Mouse (Mus musculus) limb, embryonic 14.5 days (tissue): Measurements from ENCODE around the gene Elmo3. TPM values are rescaled to one million over a fixed set of nuclear protein-coding genes. Genes with fewer than 3 reads are reported as not detected.

Source experiments
- ATAC-seq: fragments of 200-750 bp; cut with Nextera tagmentation; 2 replicates; pipeline ENCODE4 v1.8.0; 2017; ENCODE audit warnings: low read depth, moderate number of reproducible peaks, moderate TSS enrichment; ENCODE audit not compliant: low FRiP score
- DNase-seq: peaks from one replicate; pipeline ENCODE4 v3.0.0-alpha.2; 2015; ENCODE audit warnings: low spot score
- H3K27ac ChIP-seq: fragments of 300-500 bp; sonication (generic); replicated peaks from 2 replicates; pipeline ENCODE4 v1.5.1; 2014; ENCODE audit warnings: low read depth, mild to moderate bottlenecking, low read length, moderate library complexity, mixed read lengths
- H3K27me3 ChIP-seq: fragments of 300-500 bp; sonication (generic); 2 replicates; pipeline ENCODE4 v1.6.1; 2014; ENCODE audit warnings: low read length, mixed read lengths; ENCODE audit not compliant: control insufficient read depth, insufficient read depth
- H3K36me3 ChIP-seq: fragments of 300-500 bp; sonication (generic); 2 replicates; pipeline ENCODE4 v1.6.1; 2014; ENCODE audit warnings: mild to moderate bottlenecking, low read length, moderate library complexity, mixed read lengths; ENCODE audit not compliant: control insufficient read depth, insufficient read depth
- H3K4me1 ChIP-seq: fragments of 300-500 bp; sonication (generic); 2 replicates; pipeline ENCODE4 v1.6.1; 2014; ENCODE audit warnings: antibody characterized with exemption, low read length, mixed read lengths; ENCODE audit not compliant: control insufficient read depth, insufficient read depth
- H3K4me2 ChIP-seq: fragments of 300-500 bp; sonication (generic); replicated peaks from 2 replicates; pipeline ENCODE4 v1.6.1; 2014; ENCODE audit warnings: low read depth, mild to moderate bottlenecking, low read length, moderate library complexity; ENCODE audit not compliant: severe bottlenecking
- H3K4me3 ChIP-seq: fragments of 300-500 bp; sonication (generic); replicated peaks from 2 replicates; pipeline ENCODE4 v1.5.1; 2014; ENCODE audit warnings: low read length
- H3K9ac ChIP-seq: fragments of 300-500 bp; sonication (generic); 2 replicates; pipeline ENCODE4 v1.6.1; 2014; ENCODE audit warnings: mild to moderate bottlenecking, low read depth, low read length, moderate library complexity; ENCODE audit not compliant: severe bottlenecking
- H3K9me3 ChIP-seq: fragments of 300-500 bp; sonication (generic); 2 replicates; pipeline ENCODE4 v1.6.1; 2016; ENCODE audit warnings: low read length; ENCODE audit not compliant: control insufficient read depth
- POLR2A ChIP-seq: fragments of 200-500 bp; IDR thresholded peaks from 2 replicates; pipeline ENCODE4 v1.8.0; 2012; ENCODE audit warnings: inconsistent platforms, mild to moderate bottlenecking, moderate library complexity, borderline replicate concordance; ENCODE audit not compliant: insufficient read depth, insufficient read length; ENCODE audit errors: extremely low read depth
- WGBS: fragments of 180-500 bp; shearing (Covaris S2); extraction: QIAGEN DNeasy Blood & Tissue Kit; methylation state at CpG from one replicate; pipeline ENCODE4 v1.1.7; 2014; 5-methylcytosine and 5-hydroxymethylcytosine counted together
- polyA plus RNA-seq, 2 experiments: library from polyadenylated mRNA; depleted of rRNA in 1 of 2; stranded (reverse) in 1 of 2; unstranded in 1 of 2; fragments of >200 nt; fragmentation: Nextera tagmentation in 1 of 2; extraction: Ambion mirVana in 1 of 2; gene quantifications; 2 replicates each; pipeline versions ENCODE4 v1.2.1 to v1.2.3; 2012 to 2014

Gene Elmo3
- polyA plus RNA-seq, 2 experiments = 7.3 to 8.8 TPM

GRCm38 (mm10) chr8:105310118-105310517 lies 4.7 kb downstream of the Elmo3 start:
- peaks cover 12% of the 10 kb centered on the region for H3K4me1 ChIP-seq
- TF ChIP-seq POLR2A = no peak
- no peak overlapping the region for H3K9ac ChIP-seq
- WGBS = 81% methylated on average over 8 of the region's 8 CpGs
- H3K4me2 ChIP-seq = no peak overlapping the region
- H3K9me3 ChIP-seq = no peaks in the 10 kb centered on the region
- no peak for DNase-seq
- no peak for ATAC-seq
- H3K36me3 ChIP-seq = peaks cover 55% of the 10 kb centered on the region
- H3K4me3 ChIP-seq = no peak overlapping the region
- H3K27ac ChIP-seq = no peak overlapping the region
- H3K27me3 ChIP-seq = no peaks in the 10 kb centered on the region

- Histone ChIP-seq H3K27ac (no peak overlapping the region), H3K4me1 (no peaks in the 10 kb centered on the region), H3K36me3 (peaks cover 66% of the 10 kb centered on the region), H3K27me3 (no peaks in the 10 kb centered on the region), H3K9me3 (no peaks in the 10 kb centered on the region), H3K9ac (no peak overlapping the region), H3K4me2 (no peak overlapping the region), H3K4me3 (no peak overlapping the region)
- DNase-seq (no peak), ATAC-seq (no peak)
- WGBS = 85% methylated on average over 1 of the region's 1 CpGs
- no peak for TF ChIP-seq POLR2A
These were observed 6.3 kb downstream of the Elmo3 start for GRCm38 (mm10) chr8:105311718-105312117.

GRCm38 (mm10) chr8:105312891-105313481 lies 7.6 kb downstream of the Elmo3 start:
- WGBS = 86% methylated on average over 8 of the region's 8 CpGs

GRCm38 (mm10) chr8:105313622-105314402 lies 8.4 kb downstream of the Elmo3 start:
- WGBS = 80% methylated on average over 9 of the region's 9 CpGs
- peaks cover 60% of the 10 kb centered on the region for H3K36me3 ChIP-seq
- TF ChIP-seq POLR2A = no peak
- no peaks in the 10 kb centered on the region for H3K4me1 ChIP-seq
- ATAC-seq (no peak), DNase-seq (no peak)
- no peak overlapping the region for H3K4me2 ChIP-seq
- H3K27ac ChIP-seq = no peak overlapping the region
- no peak overlapping the region for H3K9ac ChIP-seq
- no peaks in the 10 kb centered on the region for H3K9me3 ChIP-seq
- H3K4me3 ChIP-seq = no peak overlapping the region
- no peaks in the 10 kb centered on the region for H3K27me3 ChIP-seq

More at GRCm38 (mm10) chr8:105312891-105313481, 7.6 kb downstream of the Elmo3 start:
- no peak for ATAC-seq
- Histone ChIP-seq H3K9ac (no peak overlapping the region), H3K9me3 (no peaks in the 10 kb centered on the region), H3K36me3 (peaks cover 60% of the 10 kb centered on the region), H3K4me1 (no peaks in the 10 kb centered on the region), H3K27me3 (no peaks in the 10 kb centered on the region), H3K4me3 (no peak overlapping the region), H3K4me2 (no peak overlapping the region), H3K27ac (no peak overlapping the region)
- no peak for DNase-seq
- no peak for TF ChIP-seq POLR2A

GRCm38 (mm10) chr8:105315073-105315769 lies 9.8 kb downstream of the Elmo3 start:
- Histone ChIP-seq H3K4me3 (no peak overlapping the region), H3K9me3 (no peaks in the 10 kb centered on the region), H3K36me3 (peaks cover 63% of the 10 kb centered on the region), H3K4me1 (no peaks in the 10 kb centered on the region), H3K27me3 (no peaks in the 10 kb centered on the region), H3K9ac (no peak overlapping the region), H3K27ac (no peak overlapping the region), H3K4me2 (no peak overlapping the region)
- ATAC-seq (no peak), DNase-seq (no peak)
- 89% methylated on average over 18 of the region's 18 CpGs for WGBS
- TF ChIP-seq POLR2A = no peak
